Mouse (Mus musculus) kidney, adult 2 months (tissue): ENCODE measurements around the gene Specc1.

Experiments used
- CTCF ChIP-seq: fragments of 200-500 bp; conservative IDR thresholded peaks from 2 replicates; pipeline ENCODE4 v1.5.1; 2011; ENCODE audit warnings: low read depth, mild to moderate bottlenecking, control low read depth, low read length, moderate library complexity, mixed read lengths; ENCODE audit not compliant: insufficient read depth, insufficient read length
- POLR2A ChIP-seq: fragments of 200-500 bp; IDR thresholded peaks from one replicate; pipeline ENCODE4 v1.6.1; 2011; ENCODE audit warnings: low read depth, low read length, control low read depth

DNA sequence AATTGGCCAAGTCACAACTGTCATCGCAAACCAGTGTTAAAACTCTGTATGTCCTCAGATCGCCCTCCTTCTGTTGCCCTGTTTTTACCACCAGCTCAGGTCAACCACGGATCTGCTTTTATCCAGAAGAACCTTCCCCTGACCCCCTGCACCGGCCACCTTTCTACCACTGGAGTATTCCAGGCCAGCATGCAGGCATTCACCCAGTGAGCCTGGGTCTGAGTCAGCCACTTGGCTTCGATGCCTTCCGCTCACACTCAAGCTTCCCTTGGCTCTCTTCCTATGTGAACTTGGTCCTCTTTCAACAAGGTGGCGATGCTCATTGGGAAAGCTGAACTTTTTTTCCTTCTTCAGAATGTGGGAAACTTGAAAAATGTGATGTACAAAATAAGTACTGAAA lies 113.6 kb downstream of the Specc1 start:
- TF ChIP-seq POLR2A (no peak), CTCF (no peak)
